In genomic region chr1:135484503-135485051, GRCm38 (mm10) we compare ENCODE assay signal across 6 mouse cellular contexts. TPM values are rescaled to one million over a fixed set of nuclear protein-coding genes. Genes with fewer than 3 reads are reported as not detected.
DNase-seq lines count a peak whose midpoint lies in the region; ATAC-seq and TF ChIP-seq lines count a peak whose summit lies in the region.
"Not testable (repeated sequence)": the region's sequence is repeated elsewhere in the genome, so short reads cannot be mapped to it uniquely, and the experiment has no call there.

No protein-coding gene starts in this region.

- TF ChIP-seq CTCF in CH12.LX (conservative IDR thresholded peaks at IDR 0.05 in 1 of 2, IDR thresholded peaks at IDR 0.05 in 1 of 2; ENCODE audit: low read depth in 2 of 2, low read length in 2 of 2); embryonic fibroblast, embryonic 13.5 days (IDR thresholded peaks at IDR 0.05; ENCODE audit: borderline replicate concordance, insufficient read depth, low read length); heart, postnatal 0 days (IDR thresholded peaks at IDR 0.05; ENCODE audit: low read depth): not testable (repeated sequence)

- not testable (repeated sequence) for H3K36me3 ChIP-seq in CH12.LX (replicated peaks in 1 of 2; ENCODE audit: control insufficient read depth in 1 of 2, insufficient read depth in 1 of 2, low read length in 1 of 2); kidney, embryonic 14.5 days (ENCODE audit: control insufficient read depth, insufficient read depth, low read length)
- H3K36me3 ChIP-seq in heart, postnatal 0 days (replicated peaks; ENCODE audit: control insufficient read depth, insufficient read depth, low read length), result peaks cover 18% of the 10 kb centered on the region
- peaks cover 21% of the 10 kb centered on the region for H3K36me3 ChIP-seq in midbrain, embryonic 10.5 days

- not testable (repeated sequence) for H3K79me2 ChIP-seq in CH12.LX (replicated peaks; ENCODE audit: control insufficient read depth, extremely low read depth, insufficient read depth, poor library complexity, severe bottlenecking)

- TF ChIP-seq RAD21 in CH12.LX (IDR thresholded peaks at IDR 0.05; ENCODE audit: low read depth, low read length), result not testable (repeated sequence)

- H3K27ac ChIP-seq in CH12.LX (ENCODE audit: insufficient read depth, low read depth); kidney, embryonic 14.5 days (ENCODE audit: low read depth, low read length): not testable (repeated sequence)
- H3K27ac ChIP-seq in embryonic fibroblast, embryonic 13.5 days (ENCODE audit: insufficient read depth, low read length), result peak overlapping the region; percentile 23; the same call in 1 of the 2 replicates
- H3K27ac ChIP-seq in heart, postnatal 0 days (ENCODE audit: low read depth), result 0 out of 2 replicates have a peak overlapping the region, but pooled peaks have one; percentile 8
- peak overlapping the region; percentile 29; the same call in 1 of the 2 replicates for H3K27ac ChIP-seq in midbrain, embryonic 10.5 days (replicated peaks)

- not testable (repeated sequence) for ATAC-seq in heart, postnatal 0 days (ENCODE audit: insufficient read depth, low read depth)
- 0 out of 2 replicates have a peak, but pooled peaks have one; percentile 66 for ATAC-seq in kidney, embryonic 14.5 days (ENCODE audit: low FRiP score, low TSS enrichment)

- H3K4me3 ChIP-seq in CH12.LX (replicated peaks in 1 of 3; ENCODE audit: low read depth in 2 of 3, low read length in 2 of 3, poor library complexity in 1 of 3), result peak overlapping the region in 2 of 3 experiments; percentile 8 to 11
- not testable (repeated sequence) for H3K4me3 ChIP-seq in embryonic fibroblast, embryonic 13.5 days (ENCODE audit: insufficient read depth, low read length); heart, postnatal 0 days (ENCODE audit: low read depth, low read length); kidney, embryonic 14.5 days (ENCODE audit: low read length); midbrain, embryonic 10.5 days

- H3K4me1 ChIP-seq in CH12.LX (ENCODE audit: control insufficient read depth in 1 of 2, insufficient read depth in 2 of 2), result peaks cover 3 to 15% of the 10 kb centered on the region in 2 experiments; a peak in 3 of 4 replicates
- H3K4me1 ChIP-seq in embryonic fibroblast, embryonic 13.5 days (ENCODE audit: control insufficient read depth, insufficient read depth, low read length), result peaks cover 14% of the 10 kb centered on the region
- H3K4me1 ChIP-seq in heart, postnatal 0 days (ENCODE audit: control insufficient read depth, insufficient read depth), result peaks cover 20% of the 10 kb centered on the region; the same call in 1 of the 2 replicates
- not testable (repeated sequence) for H3K4me1 ChIP-seq in kidney, embryonic 14.5 days (ENCODE audit: control insufficient read depth, insufficient read depth, low read length)
- H3K4me1 ChIP-seq in midbrain, embryonic 10.5 days, result peaks cover 20% of the 10 kb centered on the region

- not testable (repeated sequence) for H3K9me3 ChIP-seq in CH12.LX (replicated peaks; ENCODE audit: low read length); heart, postnatal 0 days (replicated peaks; ENCODE audit: control insufficient read depth, low read length); kidney, embryonic 14.5 days (ENCODE audit: control insufficient read depth, low read length); midbrain, embryonic 10.5 days (replicated peaks)

- H3K27me3 ChIP-seq in CH12.LX (replicated peaks); heart, postnatal 0 days (ENCODE audit: control insufficient read depth, insufficient read depth, low read length); kidney, embryonic 14.5 days (ENCODE audit: control insufficient read depth, insufficient read depth, low read length); midbrain, embryonic 10.5 days (ENCODE audit: low read depth, poor library complexity, severe bottlenecking): not testable (repeated sequence)

- peak; percentile 66 for TF ChIP-seq EP300 in CH12.LX (IDR thresholded peaks at IDR 0.05; ENCODE audit: low read length)
- not testable (repeated sequence) for TF ChIP-seq EP300 in heart, postnatal 0 days (IDR thresholded peaks at IDR 0.05; ENCODE audit: low read depth)

- in situ Hi-C loops in CH12.LX (cut with MboI; ENCODE audit: low pct_ligation_motif_present, low pct_unique_long_range_greater_than_20kb, low sequenced_read_pairs), result not testable (repeated sequence)

- 85% methylated on average over 8 of the region's 9 CpGs for WGBS in heart, postnatal 0 days
- WGBS in kidney, embryonic 14.5 days, result 56% methylated on average over 8 of the region's 9 CpGs
- WGBS in midbrain, embryonic 10.5 days, result 81% methylated on average over 9 of the region's 9 CpGs

- H3K4me2 ChIP-seq in CH12.LX (ENCODE audit: insufficient read depth, low read depth, poor library complexity, severe bottlenecking), result peak overlapping the region; percentile 24; the same call in 1 of the 2 replicates
- not testable (repeated sequence) for H3K4me2 ChIP-seq in heart, postnatal 0 days (ENCODE audit: low read depth, low read length); kidney, embryonic 14.5 days (replicated peaks; ENCODE audit: low read depth, low read length)

- dilution Hi-C loops in CH12.LX (cut with MboI; ENCODE audit: extremely low pct_ligation_motif_present, extremely low pct_unique_long_range_greater_than_20kb, low sequenced_read_pairs), result not testable (repeated sequence)

- H3K9ac ChIP-seq in CH12.LX (ENCODE audit: insufficient read depth, low read depth); heart, postnatal 0 days (replicated peaks; ENCODE audit: low read depth, low read length); kidney, embryonic 14.5 days (ENCODE audit: low read depth, low read length): not testable (repeated sequence)

- not testable (repeated sequence) for TF ChIP-seq POLR2A in CH12.LX (IDR thresholded peaks at IDR 0.05; ENCODE audit: low read depth, low read length); embryonic fibroblast, embryonic 13.5 days (IDR thresholded peaks at IDR 0.05; ENCODE audit: low read depth, low read length)

- DNase-seq in A20 (ENCODE audit: low read depth, low spot score) (peak; percentile 77), CH12.LX (ENCODE audit: extremely low read depth) (peak; percentile 57)
- DNase-seq in heart, postnatal 0 days (ENCODE audit: low spot score); midbrain, embryonic 10.5 days (ENCODE audit: low spot score): not testable (repeated sequence)

TF ChIP-seq in CH12.LX, 34 proteins besides CTCF, POLR2A, EP300 and RAD21:
- peak; percentile 66 for TF ChIP-seq IRF4 (IDR thresholded peaks at IDR 0.05; ENCODE audit: low read depth, low read length)
- peak; percentile 98 for TF ChIP-seq TBP (conservative IDR thresholded peaks at IDR 0.05; ENCODE audit: low read depth, low read length)
- peak; percentile 61; the same call in 1 of the 2 replicates for TF ChIP-seq ELF1 (IDR thresholded peaks at IDR 0.05; ENCODE audit: low read depth, low read length)
- 0 out of 2 replicates have a peak, but pooled peaks have one; percentile 15 for TF ChIP-seq TCF12 (IDR thresholded peaks at IDR 0.05; ENCODE audit: low read depth, low read length)
- peak; percentile 53; the same call in 1 of the 2 replicates for TF ChIP-seq BHLHE40 (IDR thresholded peaks at IDR 0.05; ENCODE audit: low read depth, low read length)

RNA-seq across cellular contexts. Expression of gene Ipo9, which starts 54.3 kb away (rescaled TPM):
- total RNA-seq in CH12.LX (2012; rRNA removed), result 38.3 and 38.9 TPM in 2 replicates
- total RNA-seq in CH12.LX (2014; rRNA removed), result 31.7 and 33.7 TPM in 2 replicates
- 47.1 and 58.3 TPM in 2 replicates for polyA plus RNA-seq in CH12.LX (2012; ENCODE audit: insufficient read length, low read depth)
- polyA plus RNA-seq in embryonic fibroblast, embryonic 13.5 days (2011; ENCODE audit: insufficient read length, low read depth, missing spikeins), result 174 and 187 TPM in 2 replicates
- 41.0 and 67.8 TPM in 2 replicates for total RNA-seq in heart, postnatal 0 days (2014; rRNA removed; ENCODE audit: low replicate concordance)
- polyA plus RNA-seq in heart, postnatal 0 days (2015; fragmentation: Nextera tagmentation; extraction: Ambion mirVana), result 27.7 and 32.3 TPM in 2 replicates
- polyA plus RNA-seq in kidney, embryonic 14.5 days (2014; fragmentation: Nextera tagmentation; extraction: Ambion mirVana), result 160 and 176 TPM in 2 replicates
- polyA plus RNA-seq in midbrain, embryonic 10.5 days (2016; fragmentation: Nextera tagmentation; extraction: Ambion mirVana), result 179 and 191 TPM in 2 replicates
